Mouse (Mus musculus) lung, postnatal 0 days (tissue): Measurements from ENCODE around the gene Col6a3.

Source experiments
- CTCF ChIP-seq: IDR thresholded peaks from 2 replicates; pipeline ENCODE4 v1.5.1; 2016; ENCODE audit warnings: antibody characterized with exemption, mild to moderate bottlenecking
- EP300 ChIP-seq: IDR thresholded peaks from 2 replicates; pipeline ENCODE4 v1.6.1; 2016; ENCODE audit warnings: antibody characterized with exemption, mild to moderate bottlenecking, control low read depth

DNA sequence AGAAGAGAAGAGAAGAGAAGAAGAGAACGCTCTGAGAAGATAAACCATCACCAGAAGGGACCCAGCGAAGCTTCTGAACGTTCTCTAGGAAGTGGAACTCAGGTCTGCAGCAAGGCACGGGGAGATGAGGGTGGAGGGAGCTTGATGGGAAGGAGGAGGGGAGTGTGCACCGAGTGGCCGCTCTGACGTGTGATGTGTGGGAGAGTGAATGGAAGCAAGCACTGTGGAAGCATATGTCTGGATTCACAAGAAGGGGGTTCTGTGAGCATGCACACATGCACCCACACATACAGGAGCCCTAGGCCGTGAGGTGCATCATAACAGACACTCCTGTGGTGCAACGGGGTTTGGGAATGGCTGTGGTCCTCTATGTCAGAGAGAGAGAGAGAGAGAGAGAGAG, 34.8 kb downstream of the Col6a3 start:
- no peak for TF ChIP-seq CTCF
- TF ChIP-seq EP300, result no peak
